Mouse (Mus musculus) limb, embryonic 11.5 days (tissue): ENCODE measurements at regions not wholly inside any gene's neighbourhood (a gene's known extent, or its start where the extent isn't known, plus 50 kb on each side); places are given as distances from the start of the nearest gene placed in this dataset.

Source experiments
- ATAC-seq: fragments of 200-750 bp; cut with Nextera tagmentation; 2 replicates; pipeline ENCODE4 v1.8.0; 2017; ENCODE audit warnings: low read depth; ENCODE audit not compliant: insufficient number of reproducible peaks, low FRiP score, low TSS enrichment
- DNase-seq: peaks from one replicate; pipeline ENCODE4 v3.0.0-alpha.2; 2015; ENCODE audit warnings: low spot score
- H3K27ac ChIP-seq: fragments of 300-500 bp; sonication (generic); replicated peaks from 2 replicates; pipeline ENCODE4 v1.5.1; 2014; ENCODE audit warnings: low read depth, mild to moderate bottlenecking, low read length
- H3K27me3 ChIP-seq: fragments of 300-500 bp; sonication (generic); 2 replicates; pipeline ENCODE4 v1.6.1; 2014; ENCODE audit warnings: mild to moderate bottlenecking, low read length, mixed read lengths; ENCODE audit not compliant: control insufficient read depth, insufficient read depth
- H3K36me3 ChIP-seq: fragments of 300-500 bp; sonication (generic); 2 replicates; pipeline ENCODE4 v1.6.1; 2014; ENCODE audit warnings: mild to moderate bottlenecking, low read length, moderate library complexity, mixed read lengths; ENCODE audit not compliant: control insufficient read depth, insufficient read depth
- H3K4me1 ChIP-seq: fragments of 300-500 bp; sonication (generic); 2 replicates; pipeline ENCODE4 v1.6.1; 2014; ENCODE audit warnings: low read length, mixed read lengths; ENCODE audit not compliant: control insufficient read depth, insufficient read depth
- H3K4me2 ChIP-seq: fragments of 300-500 bp; sonication (generic); 2 replicates; pipeline ENCODE4 v1.6.1; 2014; ENCODE audit warnings: low read depth, mild to moderate bottlenecking, moderate library complexity; ENCODE audit not compliant: severe bottlenecking
- H3K4me3 ChIP-seq: fragments of 300-500 bp; sonication (generic); 2 replicates; pipeline ENCODE4 v1.5.1; 2014; ENCODE audit warnings: low read depth, low read length
- H3K9ac ChIP-seq: fragments of 300-500 bp; sonication (generic); 2 replicates; pipeline ENCODE4 v1.6.1; 2014; ENCODE audit warnings: mild to moderate bottlenecking, low read length
- H3K9me3 ChIP-seq: fragments of 300-500 bp; sonication (generic); 2 replicates; pipeline ENCODE4 v1.6.1; 2016; ENCODE audit warnings: low read length; ENCODE audit not compliant: control insufficient read depth
- WGBS: fragments of 180-500 bp; shearing (Covaris S2); extraction: QIAGEN DNeasy Blood & Tissue Kit; methylation state at CpG from one replicate; pipeline ENCODE4 v1.1.7; 2014; 5-methylcytosine and 5-hydroxymethylcytosine counted together

DNA sequence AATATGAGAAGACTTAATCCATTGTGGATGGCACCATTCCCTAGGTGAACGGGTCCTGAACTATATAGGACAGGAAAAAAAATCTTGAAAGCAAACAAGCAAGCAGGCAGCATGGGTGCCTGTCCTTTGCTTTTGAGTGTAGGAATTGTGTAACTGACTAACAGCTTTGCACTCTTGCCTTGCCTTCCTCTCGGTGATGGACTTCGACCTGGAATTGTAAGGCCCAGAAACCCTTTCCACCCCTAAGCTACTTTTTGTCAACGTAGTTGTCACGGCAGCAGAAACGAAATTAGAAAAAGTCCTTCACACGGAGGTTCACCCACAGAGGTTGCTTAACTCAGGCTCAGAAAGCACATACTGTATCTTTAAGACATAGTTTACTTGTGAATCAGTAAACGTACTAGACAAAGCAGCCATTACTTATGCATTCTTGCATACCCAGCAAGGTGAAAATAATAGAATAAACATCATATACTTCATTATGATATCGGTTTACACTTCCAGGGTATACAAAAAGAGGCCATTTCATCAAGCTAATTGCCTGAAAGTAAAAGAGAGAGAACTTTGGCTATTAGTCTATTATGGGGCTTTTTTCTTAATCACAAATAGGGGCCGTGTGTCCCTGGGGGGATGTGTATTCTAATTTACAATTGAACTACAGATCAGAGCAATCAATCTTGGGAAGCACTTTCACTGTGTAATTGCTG lies 57.1 kb upstream of the Nr2f2 start:
- H3K9ac ChIP-seq = no peak overlapping the region
- no peaks in the 10 kb centered on the region for H3K36me3 ChIP-seq
- no peaks in the 10 kb centered on the region for H3K4me1 ChIP-seq
- H3K4me2 ChIP-seq = no peak overlapping the region
- no peak for ATAC-seq
- 83% methylated on average over 10 of the region's 10 CpGs for WGBS
- no peak for DNase-seq
- no peaks in the 10 kb centered on the region for H3K9me3 ChIP-seq
- H3K27ac ChIP-seq = no peak overlapping the region
- no peak overlapping the region for H3K4me3 ChIP-seq
- no peaks in the 10 kb centered on the region for H3K27me3 ChIP-seq

GRCm38 (mm10) chr7:70416185-70416941 lies 49.8 kb upstream of the Nr2f2 start:
- Histone ChIP-seq H3K36me3 (no peaks in the 10 kb centered on the region), H3K9me3 (no peaks in the 10 kb centered on the region), H3K27ac (no peak overlapping the region), H3K27me3 (no peaks in the 10 kb centered on the region), H3K9ac (no peak overlapping the region), H3K4me2 (no peak overlapping the region), H3K4me3 (no peak overlapping the region), H3K4me1 (0 out of 2 replicates have a peak, but pooled peaks cover 2% of the 10 kb centered on the region)
- peak; percentile 40 for DNase-seq
- WGBS = 37% methylated on average over 10 of the region's 10 CpGs
- ATAC-seq = no peak
